Mouse (Mus musculus) midbrain, embryonic 16.5 days (tissue): ENCODE data around the gene Kalrn. TPM values are rescaled to one million over a fixed set of nuclear protein-coding genes. Genes with fewer than 3 reads are reported as not detected.

Experiments used
- ATAC-seq: fragments of 200-750 bp; cut with Nextera tagmentation; 2 replicates; pipeline ENCODE4 v1.8.0; 2017; ENCODE audit warnings: moderate TSS enrichment
- H3K27ac ChIP-seq: fragments of 300-500 bp; sonication (generic); 2 replicates; pipeline ENCODE4 v1.5.1; 2014; ENCODE audit warnings: mild to moderate bottlenecking, low read length, mixed read lengths
- H3K27me3 ChIP-seq: fragments of 300-500 bp; sonication (generic); 2 replicates; pipeline ENCODE4 v1.6.1; 2014; ENCODE audit warnings: low read depth, low read length, mixed read lengths; ENCODE audit not compliant: control insufficient read depth, insufficient read depth
- H3K36me3 ChIP-seq: fragments of 300-500 bp; sonication (generic); 2 replicates; pipeline ENCODE4 v1.6.1; 2014; ENCODE audit warnings: mild to moderate bottlenecking, low read length, moderate library complexity, mixed read lengths; ENCODE audit not compliant: control insufficient read depth, insufficient read depth
- H3K4me1 ChIP-seq: fragments of 300-500 bp; sonication (generic); 2 replicates; pipeline ENCODE4 v1.6.1; 2014; ENCODE audit warnings: mild to moderate bottlenecking, low read length, mixed read lengths; ENCODE audit not compliant: control insufficient read depth, insufficient read depth
- H3K4me2 ChIP-seq: fragments of 300-500 bp; sonication (generic); 2 replicates; pipeline ENCODE4 v1.6.1; 2014; ENCODE audit warnings: mild to moderate bottlenecking, low read length, mixed read lengths
- H3K4me3 ChIP-seq: fragments of 300-500 bp; sonication (generic); 2 replicates; pipeline ENCODE4 v1.5.1; 2014; ENCODE audit warnings: low read depth, mild to moderate bottlenecking, low read length, moderate library complexity, mixed read lengths
- H3K9ac ChIP-seq: fragments of 300-500 bp; sonication (generic); 2 replicates; pipeline ENCODE4 v1.6.1; 2014; ENCODE audit warnings: low read depth, low read length, mixed read lengths
- H3K9me3 ChIP-seq: fragments of 300-500 bp; sonication (generic); replicated peaks from 2 replicates; pipeline ENCODE4 v1.6.1; 2014; ENCODE audit warnings: mild to moderate bottlenecking, low read length, mixed read lengths; ENCODE audit not compliant: control insufficient read depth, poor library complexity, severe bottlenecking
- WGBS: fragments of 180-500 bp; shearing (Covaris S2); extraction: QIAGEN DNeasy Blood & Tissue Kit; methylation state at CpG from one replicate; pipeline ENCODE4 v1.1.7; 2014; 5-methylcytosine and 5-hydroxymethylcytosine counted together
- polyA plus RNA-seq: library from polyadenylated mRNA; unstranded; fragments of >200 nt; fragmentation: Nextera tagmentation; extraction: Ambion mirVana; gene quantifications from 2 replicates; pipeline ENCODE4 v1.2.1, GENCODE M21; 2015

Kalrn gene
- polyA plus RNA-seq, 1 experiment from 2014 or later, result 31.3 TPM

DNA sequence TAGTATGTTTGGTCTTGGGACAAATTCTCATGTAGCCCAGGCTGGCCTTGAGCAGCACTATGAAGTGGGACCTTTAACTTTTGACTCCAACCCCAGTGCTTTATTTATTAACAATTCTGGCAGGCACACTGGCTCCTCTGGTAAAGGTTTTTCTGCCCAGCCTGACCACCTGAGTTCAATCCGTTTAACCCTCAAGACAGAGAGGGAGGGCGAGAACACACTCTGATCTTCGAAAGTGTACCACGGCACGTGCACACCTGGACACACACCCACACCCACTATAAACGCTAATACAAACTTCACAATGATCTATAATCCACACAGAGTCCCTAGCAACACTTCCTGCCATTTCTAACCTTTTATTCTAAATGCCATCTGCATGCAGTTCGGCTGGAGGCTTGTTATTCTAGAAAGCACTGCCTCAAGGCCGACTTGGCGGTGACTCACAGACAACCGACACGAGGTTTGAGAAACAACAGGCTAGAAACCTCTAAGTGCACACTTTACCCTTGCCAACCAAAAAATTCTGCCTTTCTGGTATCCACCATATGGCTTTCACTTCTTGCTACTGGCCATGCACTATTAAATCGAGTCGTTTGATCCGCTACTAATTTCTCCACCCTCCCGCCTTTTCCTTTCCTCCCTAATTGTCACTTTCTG lies 607.3 kb downstream of the Kalrn start:
- 17% methylated on average over 15 of the region's 15 CpGs for WGBS
- H3K4me2 ChIP-seq, result peak overlapping the region; percentile 88
- H3K36me3 ChIP-seq, result peaks cover 11% of the 10 kb centered on the region; the same call in 1 of the 2 replicates
- H3K4me3 ChIP-seq, result peak overlapping the region; percentile 77
- H3K9ac ChIP-seq, result peak overlapping the region; percentile 76
- H3K27ac ChIP-seq, result no peak overlapping the region; the same call in 1 of the 2 replicates
- ATAC-seq, result peak; percentile 29
- peaks cover 10% of the 10 kb centered on the region for H3K4me1 ChIP-seq
- no peaks in the 10 kb centered on the region for H3K27me3 ChIP-seq
- H3K9me3 ChIP-seq, result no peaks in the 10 kb centered on the region

DNA sequence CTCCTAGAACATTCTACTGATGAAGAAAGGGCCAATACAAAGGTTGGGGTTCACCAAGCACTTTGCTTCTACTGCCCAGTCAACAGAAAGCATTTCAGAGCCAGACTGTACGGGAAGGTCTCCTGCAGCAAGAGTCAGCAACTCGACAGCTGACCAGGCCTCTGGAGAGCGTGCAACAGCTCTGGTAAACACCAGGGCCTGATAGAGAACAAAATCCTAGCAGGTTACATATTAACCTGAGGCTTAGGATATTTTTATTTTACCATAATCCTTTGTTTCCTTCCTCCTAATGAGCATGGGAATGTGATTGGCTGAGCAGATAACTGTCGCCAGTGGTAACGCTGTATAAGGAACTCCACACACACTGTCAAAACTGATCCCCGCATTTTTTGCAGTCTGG lies 609.8 kb downstream of the Kalrn start:
- no peak for ATAC-seq

DNA sequence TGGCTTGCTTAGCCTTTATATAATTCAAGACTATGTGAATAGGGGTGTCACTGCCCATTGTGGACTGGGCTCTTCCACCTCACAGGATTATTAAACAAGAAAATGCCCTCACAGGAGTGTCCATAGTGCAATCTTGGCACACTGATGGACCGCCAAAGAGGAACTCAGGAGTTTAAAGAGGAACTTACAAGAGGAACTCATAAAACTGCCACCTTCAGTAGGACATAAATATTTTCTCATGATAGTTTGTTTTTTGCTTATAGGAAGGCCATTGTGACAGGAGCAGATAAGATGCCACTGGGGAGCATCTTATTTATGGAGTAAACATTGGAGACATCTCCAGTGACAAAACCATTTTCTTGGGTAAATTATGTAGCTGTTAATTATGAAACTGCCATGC lies 618.5 kb downstream of the Kalrn start:
- Histone ChIP-seq H3K4me1 (no peaks in the 10 kb centered on the region), H3K4me3 (no peak overlapping the region), H3K27me3 (no peaks in the 10 kb centered on the region), H3K4me2 (no peak overlapping the region), H3K27ac (no peak overlapping the region), H3K9me3 (no peaks in the 10 kb centered on the region), H3K9ac (no peak overlapping the region), H3K36me3 (peaks cover 38% of the 10 kb centered on the region)
- WGBS, result 92% methylated on average over 1 of the region's 1 CpGs
- ATAC-seq, result no peak

More for the DNA sequence above, 609.8 kb downstream of the Kalrn start:
- Histone ChIP-seq H3K4me2 (no peak overlapping the region), H3K9me3 (no peaks in the 10 kb centered on the region), H3K36me3 (peaks cover 24% of the 10 kb centered on the region; the same call in 1 of the 2 replicates), H3K27me3 (no peaks in the 10 kb centered on the region), H3K4me3 (no peak overlapping the region), H3K9ac (no peak overlapping the region), H3K4me1 (peaks cover 10% of the 10 kb centered on the region), H3K27ac (no peak overlapping the region)
- 91% methylated on average over 6 of the region's 6 CpGs for WGBS

- WGBS, result 87% methylated on average over 4 of the region's 4 CpGs
- H3K4me1 ChIP-seq, result no peaks in the 10 kb centered on the region
- no peaks in the 10 kb centered on the region for H3K9me3 ChIP-seq
- no peak overlapping the region for H3K4me3 ChIP-seq
- no peak for ATAC-seq
- peaks cover 35% of the 10 kb centered on the region for H3K36me3 ChIP-seq
- H3K27ac ChIP-seq, result no peak overlapping the region
- H3K9ac ChIP-seq, result no peak overlapping the region
- H3K4me2 ChIP-seq, result no peak overlapping the region
- H3K27me3 ChIP-seq, result no peaks in the 10 kb centered on the region
Observed at GRCm38 (mm10) chr16:33953008-33953407, 620.3 kb downstream of the Kalrn start.

DNA sequence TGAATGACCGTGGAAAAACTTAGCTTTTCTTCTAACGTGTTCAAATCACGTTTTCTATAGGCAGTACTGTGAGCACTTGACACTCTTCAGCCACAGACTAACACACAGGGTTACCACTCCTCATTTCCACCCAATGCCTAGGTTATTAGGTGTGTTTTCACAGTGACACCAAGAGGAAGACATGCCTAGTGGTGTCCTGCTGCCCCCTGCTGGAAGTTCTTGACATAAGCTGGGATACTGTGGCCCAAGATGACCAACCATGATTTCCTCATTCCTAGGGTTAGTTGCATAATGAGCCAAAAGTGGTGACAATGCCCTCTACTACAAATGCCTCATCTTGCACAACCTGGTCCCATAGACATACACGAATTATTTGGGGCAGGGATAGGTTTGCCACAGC lies 622.5 kb downstream of the Kalrn start:
- no peaks in the 10 kb centered on the region for H3K27me3 ChIP-seq
- no peak overlapping the region for H3K4me3 ChIP-seq
- no peaks in the 10 kb centered on the region for H3K9me3 ChIP-seq
- 30% methylated on average over 4 of the region's 4 CpGs for WGBS
- no peak overlapping the region for H3K9ac ChIP-seq
- H3K27ac ChIP-seq, result no peak overlapping the region
- no peak overlapping the region for H3K4me2 ChIP-seq
- H3K4me1 ChIP-seq, result no peaks in the 10 kb centered on the region
- H3K36me3 ChIP-seq, result peaks cover 21% of the 10 kb centered on the region
- peak; percentile 67 for ATAC-seq

GRCm38 (mm10) chr16:33950386-33950785 lies 622.9 kb downstream of the Kalrn start:
- no peak overlapping the region for H3K4me3 ChIP-seq
- no peaks in the 10 kb centered on the region for H3K4me1 ChIP-seq
- H3K27me3 ChIP-seq, result no peaks in the 10 kb centered on the region
- H3K4me2 ChIP-seq, result no peak overlapping the region
- no peak for ATAC-seq
- peaks cover 17% of the 10 kb centered on the region for H3K36me3 ChIP-seq
- no peaks in the 10 kb centered on the region for H3K9me3 ChIP-seq
- no peak overlapping the region for H3K27ac ChIP-seq
- no peak overlapping the region for H3K9ac ChIP-seq
- 87% methylated on average over 6 of the region's 6 CpGs for WGBS

- no peak overlapping the region for H3K27ac ChIP-seq
- H3K9ac ChIP-seq, result no peak overlapping the region
- H3K27me3 ChIP-seq, result no peaks in the 10 kb centered on the region
- ATAC-seq, result no peak
- no peaks in the 10 kb centered on the region for H3K9me3 ChIP-seq
- no peak overlapping the region for H3K4me2 ChIP-seq
- H3K36me3 ChIP-seq, result no peaks in the 10 kb centered on the region
- H3K4me1 ChIP-seq, result no peaks in the 10 kb centered on the region
- H3K4me3 ChIP-seq, result no peak overlapping the region
- 89% methylated on average over 17 of the region's 17 CpGs for WGBS
Observed at GRCm38 (mm10) chr16:33947664-33948571, 625.4 kb downstream of the Kalrn start.

DNA sequence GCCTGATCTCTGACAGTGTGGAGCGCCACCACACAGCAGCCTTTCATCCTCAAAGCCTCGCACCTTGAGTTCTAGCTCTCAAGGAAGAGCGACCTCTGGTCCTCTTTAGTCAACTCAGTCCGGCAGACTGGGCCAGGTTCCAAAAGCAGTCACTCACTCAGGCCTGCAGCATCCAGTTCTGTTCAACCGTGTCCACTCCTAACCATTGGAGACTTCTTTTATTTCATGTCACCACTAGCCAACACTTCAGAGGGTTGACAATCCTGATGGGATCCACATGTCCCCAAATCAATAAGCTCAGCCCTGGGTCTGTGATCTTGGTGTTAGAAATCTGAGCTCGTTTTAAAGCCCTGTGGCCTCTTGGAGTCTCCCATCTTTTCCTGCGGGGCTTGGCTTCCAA lies 627.3 kb downstream of the Kalrn start:
- H3K27ac ChIP-seq, result no peak overlapping the region
- H3K36me3 ChIP-seq, result no peaks in the 10 kb centered on the region
- H3K27me3 ChIP-seq, result no peaks in the 10 kb centered on the region
- WGBS, result 73% methylated on average over 7 of the region's 7 CpGs
- ATAC-seq, result no peak
- no peak overlapping the region for H3K4me3 ChIP-seq
- no peaks in the 10 kb centered on the region for H3K9me3 ChIP-seq
- H3K4me1 ChIP-seq, result peaks cover 5% of the 10 kb centered on the region; the same call in 1 of the 2 replicates
- H3K9ac ChIP-seq, result no peak overlapping the region
- no peak overlapping the region for H3K4me2 ChIP-seq

DNA sequence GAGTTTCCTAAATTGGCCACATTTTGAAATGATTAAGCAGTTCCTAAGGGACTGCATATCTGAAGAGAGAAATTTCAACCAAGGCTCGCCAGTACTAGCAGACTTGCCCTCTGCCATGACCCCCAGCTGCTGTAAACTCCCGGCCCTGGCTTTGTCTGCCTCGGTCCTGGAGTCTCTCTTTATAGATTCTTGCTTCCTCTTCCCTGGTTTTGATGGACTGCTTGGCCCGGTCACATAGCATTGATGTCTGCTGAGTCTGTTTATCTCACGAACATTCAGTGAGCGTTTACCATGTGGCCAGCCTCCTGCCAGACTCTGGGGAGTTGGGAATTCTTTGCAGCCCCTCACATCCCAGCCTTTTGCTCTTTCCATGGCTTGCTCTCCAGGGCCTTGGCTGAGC lies 628.6 kb downstream of the Kalrn start:
- Histone ChIP-seq H3K9me3 (no peaks in the 10 kb centered on the region), H3K9ac (no peak overlapping the region), H3K4me3 (no peak overlapping the region), H3K27ac (no peak overlapping the region), H3K4me1 (peaks cover 10% of the 10 kb centered on the region; the same call in 1 of the 2 replicates), H3K27me3 (no peaks in the 10 kb centered on the region), H3K4me2 (no peak overlapping the region), H3K36me3 (no peaks in the 10 kb centered on the region)
- 54% methylated on average over 6 of the region's 6 CpGs for WGBS
- no peak for ATAC-seq
